Mouse (Mus musculus) bone marrow macrophage, adult 2 months (primary cell): Measurements from ENCODE around the gene Bud13. TPM values are rescaled to one million over a fixed set of nuclear protein-coding genes. Genes with fewer than 3 reads are reported as not detected.
A peak's percentile ranks its signal among the peaks of the same experiment; 100 is the strongest.

Source experiments
- H3K27ac ChIP-seq: 2 replicates; pipeline ENCODE4 v1.5.1; 2012; ENCODE audit warnings: low read depth, low read length; ENCODE audit not compliant: insufficient read depth
- H3K4me1 ChIP-seq: 2 replicates; pipeline ENCODE4 v1.6.1; 2012; ENCODE audit warnings: low read length; ENCODE audit not compliant: control insufficient read depth, insufficient read depth
- H3K4me3 ChIP-seq: 2 replicates; pipeline ENCODE4 v1.5.1; 2012; ENCODE audit warnings: mild to moderate bottlenecking, low read length, moderate library complexity; ENCODE audit not compliant: insufficient read depth
- CTCF ChIP-seq: IDR thresholded peaks from 2 replicates; pipeline ENCODE4 v1.5.1; 2012; ENCODE audit warnings: low read depth, mild to moderate bottlenecking, low read length, moderate library complexity
- POLR2A ChIP-seq: IDR thresholded peaks from 2 replicates; pipeline ENCODE4 v1.6.1; 2012; ENCODE audit warnings: mild to moderate bottlenecking, low read depth, low read length, borderline replicate concordance
- polyA plus RNA-seq: library from polyadenylated mRNA; stranded (reverse); fragments of >200 nt; gene quantifications from 2 replicates; pipeline ENCODE4 v1.2.4, GENCODE M21; 2012; ENCODE audit not compliant: missing spikeins, insufficient read depth, insufficient read length

The Bud13 gene
- polyA plus RNA-seq, result 15.3 and 23.2 TPM in 2 replicates

DNA sequence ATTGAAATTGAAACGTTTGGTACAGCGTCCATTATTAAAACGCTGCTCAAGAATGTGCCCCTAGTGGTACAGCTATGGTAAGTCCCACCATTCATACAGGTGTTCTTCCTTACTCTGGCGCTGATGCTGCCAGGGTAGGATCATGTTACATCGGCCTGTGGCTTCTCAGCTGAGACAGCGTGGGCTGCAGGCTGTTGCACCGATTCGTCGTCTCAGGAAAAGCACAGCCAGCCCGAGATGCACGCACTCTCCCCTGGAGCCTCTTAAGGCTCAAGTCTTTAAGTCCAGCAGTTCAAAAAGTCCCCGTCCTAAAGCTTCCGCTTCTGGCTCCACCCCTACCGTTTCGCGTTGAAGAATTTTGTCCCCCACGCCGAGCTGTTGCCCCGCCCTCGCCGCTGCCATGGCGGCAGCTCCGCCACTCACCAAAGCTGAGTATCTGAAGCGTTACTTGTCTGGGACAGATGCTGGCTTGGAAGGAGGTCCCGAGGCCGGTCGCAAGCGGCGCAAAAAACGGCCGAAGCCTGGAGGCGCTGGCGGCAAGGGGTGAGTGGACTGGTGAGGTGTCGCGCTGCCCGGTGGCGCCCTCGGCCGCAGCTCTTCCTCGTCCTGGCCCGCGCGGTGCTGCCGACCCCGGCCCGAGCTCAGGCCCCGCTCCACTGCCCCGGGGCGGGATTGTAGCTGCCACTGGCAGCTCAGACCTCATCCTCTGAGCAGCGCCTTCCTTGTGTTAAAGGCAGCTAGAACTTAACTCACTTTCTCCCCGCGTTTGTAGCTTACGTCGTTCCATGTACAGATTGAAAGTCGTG lies at the start of gene Bud13:
Gene Bud13, plus strand, starts transcription at position 378 of the 806 bp plus-strand sequence.
- peak within 1 kb of the TSS; percentile 50 for H3K27ac ChIP-seq
- peaks cover 11% of the 10 kb centered on the region for H3K4me1 ChIP-seq
- peak; percentile 14; the same call in 1 of the 2 replicates for TF ChIP-seq CTCF
- TF ChIP-seq POLR2A, result peak; percentile 41

DNA sequence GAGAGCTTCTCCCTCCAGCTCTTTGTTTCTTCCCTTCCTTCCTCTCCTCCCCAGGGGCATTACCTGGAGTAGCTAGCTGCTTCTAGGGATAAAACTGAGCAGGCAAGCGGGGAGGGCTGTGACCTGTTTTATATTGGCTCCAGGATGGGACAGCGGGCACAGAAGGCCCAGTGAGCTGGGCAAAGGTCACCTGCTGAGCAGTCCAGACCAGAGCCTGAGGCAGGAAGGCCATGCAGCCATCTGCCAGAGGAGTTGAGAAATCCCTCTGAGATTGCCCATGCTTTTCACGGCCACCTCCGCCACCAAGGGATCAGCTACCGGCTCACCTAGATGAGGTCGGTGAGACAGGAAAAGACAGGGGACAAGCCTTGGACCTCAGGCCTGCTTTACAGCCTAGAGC lies 47.6 kb upstream of the Bud13 start:
- TF ChIP-seq POLR2A, result no peak
- TF ChIP-seq CTCF, result no peak
- Histone ChIP-seq H3K4me3 (no peak overlapping the region), H3K27ac (no peak overlapping the region), H3K4me1 (peaks cover 1% of the 10 kb centered on the region; the same call in 1 of the 2 replicates)

More for the DNA sequence above, at the start of gene Bud13:
- peak within 1 kb of the TSS; percentile 85 for H3K4me3 ChIP-seq

- Histone ChIP-seq H3K27ac (no peak within 1 kb of the TSS), H3K4me1 (no peaks in the 10 kb centered on the region)
- no peak for TF ChIP-seq CTCF
- no peak for TF ChIP-seq POLR2A
Measured at GRCm38 (mm10) chr9:46235596-46235648, 47.4 kb upstream of the Bud13 start, which contains the start of gene Apoc3. TSS of gene Apoc3 (minus strand) at chr9:46235636.

DNA sequence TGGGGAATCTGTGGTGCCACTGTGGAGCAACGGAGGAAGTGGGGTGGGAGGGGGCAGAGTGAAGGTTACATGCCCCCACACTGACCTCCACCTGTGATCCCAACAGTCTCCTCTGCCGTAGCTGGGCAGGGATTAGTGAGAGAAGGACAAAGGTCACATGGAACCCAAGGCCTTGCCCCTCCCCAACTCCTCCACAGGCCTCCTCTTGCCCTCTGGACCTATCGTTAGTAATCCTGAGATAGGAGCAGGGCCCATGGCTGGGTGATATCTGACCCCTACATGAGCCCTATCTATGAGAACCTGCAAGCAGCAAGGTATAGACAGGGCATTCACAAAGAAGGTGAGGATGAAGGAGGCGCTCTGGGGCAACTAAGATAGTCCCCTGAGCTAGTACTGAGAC lies 47.2 kb upstream of the Bud13 start:
- no peak overlapping the region for H3K4me3 ChIP-seq
- TF ChIP-seq POLR2A (no peak), CTCF (no peak)

More at GRCm38 (mm10) chr9:46235596-46235648, 47.4 kb upstream of the Bud13 start, which contains the start of gene Apoc3:
- no peak within 1 kb of the TSS for H3K4me3 ChIP-seq

GRCm38 (mm10) chr9:46238850-46239249 lies 44.0 kb upstream of the Bud13 start:
- no peak overlapping the region for H3K4me3 ChIP-seq
- no peaks in the 10 kb centered on the region for H3K4me1 ChIP-seq
- H3K27ac ChIP-seq, result no peak overlapping the region
- TF ChIP-seq CTCF (no peak), POLR2A (no peak)

More for the DNA sequence above, 47.2 kb upstream of the Bud13 start:
- Histone ChIP-seq H3K27ac (no peak overlapping the region), H3K4me1 (no peaks in the 10 kb centered on the region)

DNA sequence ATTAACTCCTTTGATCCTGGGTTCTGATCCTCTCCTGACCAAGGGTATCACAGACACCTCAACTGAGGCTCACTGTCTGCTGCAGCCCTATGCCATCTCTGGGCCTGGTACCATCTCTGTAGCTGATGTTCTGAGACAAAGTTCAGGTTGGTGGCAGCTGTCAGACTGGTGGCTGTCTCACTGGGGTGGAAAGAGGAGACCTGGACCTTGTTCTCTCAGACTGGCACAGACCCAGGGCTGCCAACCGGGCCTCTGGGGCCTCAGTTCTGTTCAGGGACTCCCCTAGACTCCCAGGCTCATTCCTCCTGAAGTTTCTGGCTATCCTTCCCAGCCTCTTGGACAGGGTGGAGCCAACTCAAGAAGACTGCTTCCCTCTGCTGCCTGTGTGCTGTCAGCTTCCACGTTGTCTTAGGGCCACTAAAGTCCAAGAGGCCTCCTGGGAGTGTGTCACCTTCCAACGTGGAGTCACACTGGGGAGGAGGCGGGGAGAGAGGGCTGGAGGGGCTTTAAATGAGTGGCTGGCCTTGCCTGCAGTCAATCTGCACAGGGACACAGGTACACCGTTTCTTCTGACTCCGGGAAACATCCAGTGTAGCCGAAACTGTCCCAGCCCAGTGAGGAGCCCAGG lies 42.2 kb upstream of the Bud13 start, which contains the start of gene Apoa4:
Gene Apoa4, plus strand, starts transcription at position 171 of the 628 bp plus-strand sequence.
- TF ChIP-seq POLR2A, result no peak
- no peak for TF ChIP-seq CTCF
- H3K4me1 ChIP-seq, result no peaks in the 10 kb centered on the region
- no peak within 1 kb of the TSS for H3K27ac ChIP-seq
- no peak within 1 kb of the TSS for H3K4me3 ChIP-seq

GRCm38 (mm10) chr9:46241818-46242217 lies 41.0 kb upstream of the Bud13 start:
- no peaks in the 10 kb centered on the region for H3K4me1 ChIP-seq
- no peak for TF ChIP-seq POLR2A
- no peak for TF ChIP-seq CTCF
- H3K4me3 ChIP-seq, result no peak overlapping the region
- no peak overlapping the region for H3K27ac ChIP-seq

DNA sequence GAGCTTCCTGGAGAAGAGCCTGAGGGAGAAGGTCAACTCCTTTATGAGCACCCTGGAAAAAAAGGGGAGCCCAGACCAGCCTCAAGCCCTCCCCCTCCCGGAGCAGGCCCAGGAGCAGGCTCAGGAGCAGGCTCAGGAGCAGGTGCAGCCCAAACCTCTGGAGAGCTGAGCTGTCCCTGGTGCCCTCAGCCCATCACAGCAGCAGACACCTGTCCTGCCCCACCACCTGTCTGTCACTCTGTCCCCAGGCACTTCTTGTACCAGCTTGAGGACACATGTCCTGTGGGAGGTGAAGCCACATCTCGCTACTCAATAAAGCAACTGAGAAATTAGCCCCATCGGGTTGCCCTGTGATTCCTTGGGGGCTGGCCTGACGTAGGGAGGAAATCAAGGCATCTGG lies 39.7 kb upstream of the Bud13 start:
- TF ChIP-seq CTCF (no peak), POLR2A (no peak)
- no peak overlapping the region for H3K27ac ChIP-seq
- no peak overlapping the region for H3K4me3 ChIP-seq
- H3K4me1 ChIP-seq, result no peaks in the 10 kb centered on the region

- no peak overlapping the region for H3K27ac ChIP-seq
- no peak for TF ChIP-seq POLR2A
- TF ChIP-seq CTCF, result no peak
- H3K4me3 ChIP-seq, result no peak overlapping the region
- no peaks in the 10 kb centered on the region for H3K4me1 ChIP-seq
Measured at GRCm38 (mm10) chr9:46243584-46243983, 39.2 kb upstream of the Bud13 start.

DNA sequence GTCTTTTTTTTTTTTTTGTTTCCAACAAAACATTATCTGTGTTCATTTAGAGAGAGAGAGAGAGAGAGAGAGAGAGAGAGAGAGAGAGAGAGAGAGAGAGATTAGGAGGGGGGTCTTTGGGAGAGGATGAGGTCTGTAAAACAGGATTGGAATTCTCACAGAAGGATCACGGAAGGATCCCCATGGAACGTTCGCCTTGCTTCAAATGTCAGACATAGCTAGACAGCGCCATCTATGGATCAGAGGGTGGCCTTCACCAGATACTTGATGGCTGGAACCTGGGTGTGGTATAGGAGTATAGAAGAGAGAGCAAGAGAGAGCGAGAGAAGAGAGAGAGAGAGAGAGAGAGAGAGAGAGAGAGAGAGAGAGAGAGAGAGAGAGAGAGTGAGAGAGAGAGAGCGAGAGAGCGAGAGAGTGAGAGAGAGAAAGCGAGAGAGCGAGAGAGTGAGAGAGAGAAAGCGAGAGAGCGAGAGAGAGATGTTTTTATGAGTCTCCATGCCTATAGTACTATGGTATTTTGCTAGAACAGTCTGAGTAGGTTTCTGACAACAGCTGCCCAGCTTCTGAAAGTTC lies 36.0 kb upstream of the Bud13 start:
- TF ChIP-seq POLR2A (no peak), CTCF (no peak)
- no peaks in the 10 kb centered on the region for H3K4me1 ChIP-seq
- H3K27ac ChIP-seq, result no peak overlapping the region
- H3K4me3 ChIP-seq, result no peak overlapping the region
